Mouse (Mus musculus) liver, adult 2 months (tissue): ENCODE results near the gene Pole.

Experiments used
- CTCF ChIP-seq: fragments of 200-500 bp; IDR thresholded peaks from 2 replicates; pipeline ENCODE4 v1.5.1; 2011; ENCODE audit warnings: low read depth, low read length, control low read depth
- POLR2A ChIP-seq: fragments of 200-500 bp; IDR thresholded peaks from 2 replicates; pipeline ENCODE4 v1.6.1; 2011; ENCODE audit warnings: low read length, control low read depth; ENCODE audit not compliant: insufficient read depth; ENCODE audit errors: extremely low read depth

DNA sequence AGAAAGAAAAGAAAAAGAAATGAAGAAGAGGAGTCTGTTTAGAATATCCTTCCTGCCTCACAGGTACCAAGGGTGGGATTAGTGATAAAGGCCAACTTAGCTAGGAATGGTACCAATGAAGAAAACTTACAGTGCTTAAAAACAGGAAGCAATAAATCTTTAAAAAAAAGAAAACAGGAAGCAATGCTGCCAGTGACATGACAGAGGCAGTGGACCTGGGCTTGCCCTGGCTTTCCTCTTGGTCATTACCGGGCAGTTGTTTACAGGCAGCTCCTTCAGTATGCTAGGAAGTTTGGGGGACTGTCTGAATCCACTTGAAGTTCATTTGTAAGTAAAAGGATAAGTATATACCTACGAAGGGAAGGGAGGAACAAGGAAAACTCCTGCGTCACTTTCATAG is 44.4 kb downstream of the Pole start:
- TF ChIP-seq POLR2A (no peak), CTCF (no peak)
